Mouse (Mus musculus) kidney, postnatal 0 days (tissue): ENCODE measurements at regions not wholly inside any gene's neighbourhood (a gene's known extent, or its start where the extent isn't known, plus 50 kb on each side); places are given as distances from the start of the nearest gene placed in this dataset.

Source experiments
- ATAC-seq: fragments of 200-750 bp; cut with Nextera tagmentation; replicated peaks from 2 replicates; pipeline ENCODE4 v1.8.0; 2017; ENCODE audit warnings: low read depth, moderate number of reproducible peaks, moderate TSS enrichment, moderate library complexity; ENCODE audit not compliant: low FRiP score
- DNase-seq: peaks from one replicate; pipeline ENCODE4 v3.0.0-alpha.2; 2016; ENCODE audit warnings: low spot score
- H3K27ac ChIP-seq: fragments of 300-500 bp; sonication (generic); 2 replicates; pipeline ENCODE4 v1.5.1; 2014; ENCODE audit warnings: mild to moderate bottlenecking
- H3K27me3 ChIP-seq: fragments of 300-500 bp; sonication (generic); 2 replicates; pipeline ENCODE4 v1.6.1; 2014; ENCODE audit warnings: low read length, mixed read lengths; ENCODE audit not compliant: insufficient read depth
- H3K36me3 ChIP-seq: fragments of 300-500 bp; sonication (generic); 2 replicates; pipeline ENCODE4 v1.6.1; 2014; ENCODE audit warnings: low read length, mixed read lengths; ENCODE audit not compliant: insufficient read depth
- H3K4me1 ChIP-seq: fragments of 300-500 bp; sonication (generic); replicated peaks from 2 replicates; pipeline ENCODE4 v1.6.1; 2014; ENCODE audit warnings: antibody characterized with exemption, low read length, mixed read lengths; ENCODE audit not compliant: insufficient read depth
- H3K4me2 ChIP-seq: fragments of 300-500 bp; sonication (generic); 2 replicates; pipeline ENCODE4 v1.6.1; 2014; ENCODE audit warnings: mild to moderate bottlenecking, low read length, moderate library complexity, mixed read lengths
- H3K4me3 ChIP-seq: fragments of 300-500 bp; sonication (generic); replicated peaks from 2 replicates; pipeline ENCODE4 v1.5.1; 2014; ENCODE audit warnings: low read depth, low read length
- H3K9ac ChIP-seq: fragments of 300-500 bp; sonication (generic); 2 replicates; pipeline ENCODE4 v1.6.1; 2014; ENCODE audit warnings: low read depth, low read length
- H3K9me3 ChIP-seq: fragments of 300-500 bp; sonication (generic); replicated peaks from 2 replicates; pipeline ENCODE4 v1.6.1; 2016; ENCODE audit warnings: low read length, inconsistent platforms, mixed read lengths
- CTCF ChIP-seq: IDR thresholded peaks from 2 replicates; pipeline ENCODE4 v1.5.1; 2016; ENCODE audit warnings: antibody characterized with exemption, low read depth, mild to moderate bottlenecking, moderate library complexity
- WGBS: fragments of 180-500 bp; shearing (Covaris S2); extraction: QIAGEN DNeasy Blood & Tissue Kit; methylation state at CpG from one replicate; pipeline ENCODE4 v1.1.7; 2014; 5-methylcytosine and 5-hydroxymethylcytosine counted together

GRCm38 (mm10) chr8:44840646-44841045 lies 94.6 kb upstream of the Fat1 start:
- Histone ChIP-seq H3K4me1 (peaks cover 6% of the 10 kb centered on the region; the same call in 1 of the 2 replicates), H3K4me3 (no peak overlapping the region), H3K4me2 (no peak overlapping the region), H3K27ac (peak overlapping the region; percentile 21; the same call in 1 of the 2 replicates), H3K9ac (no peak overlapping the region), H3K27me3 (no peaks in the 10 kb centered on the region), H3K36me3 (no peaks in the 10 kb centered on the region), H3K9me3 (no peaks in the 10 kb centered on the region)
- WGBS: 30% methylated on average over 3 of the region's 3 CpGs
- TF ChIP-seq CTCF: no peak
- no peak for DNase-seq
- ATAC-seq: no peak

- Histone ChIP-seq H3K27ac (no peak overlapping the region), H3K4me1 (peaks cover 6% of the 10 kb centered on the region; the same call in 1 of the 2 replicates), H3K36me3 (no peaks in the 10 kb centered on the region), H3K4me3 (no peak overlapping the region), H3K9ac (no peak overlapping the region), H3K27me3 (no peaks in the 10 kb centered on the region), H3K4me2 (no peak overlapping the region), H3K9me3 (no peaks in the 10 kb centered on the region)
- WGBS: 97% methylated on average over 1 of the region's 1 CpGs
- ATAC-seq (no peak), DNase-seq (no peak)
- no peak for TF ChIP-seq CTCF
These were observed 90.9 kb upstream of the Fat1 start for GRCm38 (mm10) chr8:44844362-44844761.

DNA sequence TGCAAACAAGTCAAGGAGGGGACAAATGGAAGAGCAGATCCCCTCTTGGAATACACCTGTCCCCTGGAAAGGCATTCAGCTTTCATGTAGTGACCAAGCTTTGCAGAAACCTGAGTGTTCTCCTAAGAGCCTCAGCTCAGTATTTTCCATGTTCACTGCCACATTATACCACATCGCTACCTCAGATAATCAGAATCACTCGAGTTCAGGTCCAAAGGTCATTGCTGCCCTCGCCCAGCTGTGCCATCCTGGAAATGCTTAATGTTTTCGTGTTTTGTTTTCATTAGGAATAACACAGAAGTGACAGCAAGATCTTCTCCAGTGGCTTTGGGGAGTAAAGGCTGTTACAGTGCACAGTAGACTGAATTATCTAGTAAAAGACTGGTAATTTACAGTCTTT lies 83.0 kb upstream of the Fat1 start:
- Histone ChIP-seq H3K4me3 (no peak overlapping the region), H3K9ac (no peak overlapping the region), H3K27ac (no peak overlapping the region), H3K36me3 (no peaks in the 10 kb centered on the region), H3K4me1 (no peaks in the 10 kb centered on the region), H3K9me3 (no peaks in the 10 kb centered on the region), H3K27me3 (no peaks in the 10 kb centered on the region), H3K4me2 (no peak overlapping the region)
- no peak for ATAC-seq
- DNase-seq: no peak
- 32% methylated on average over 4 of the region's 4 CpGs for WGBS
- TF ChIP-seq CTCF: no peak

- no peak for ATAC-seq
- H3K27ac ChIP-seq: no peak overlapping the region
- H3K36me3 ChIP-seq: no peaks in the 10 kb centered on the region
- 83% methylated on average over 4 of the region's 4 CpGs for WGBS
- DNase-seq: no peak
- H3K4me2 ChIP-seq: no peak overlapping the region
- H3K27me3 ChIP-seq: no peaks in the 10 kb centered on the region
- TF ChIP-seq CTCF: no peak
- H3K4me1 ChIP-seq: no peaks in the 10 kb centered on the region
- no peaks in the 10 kb centered on the region for H3K9me3 ChIP-seq
- no peak overlapping the region for H3K9ac ChIP-seq
- no peak overlapping the region for H3K4me3 ChIP-seq
These were observed 80.1 kb upstream of the Fat1 start for GRCm38 (mm10) chr8:44855115-44855514.

DNA sequence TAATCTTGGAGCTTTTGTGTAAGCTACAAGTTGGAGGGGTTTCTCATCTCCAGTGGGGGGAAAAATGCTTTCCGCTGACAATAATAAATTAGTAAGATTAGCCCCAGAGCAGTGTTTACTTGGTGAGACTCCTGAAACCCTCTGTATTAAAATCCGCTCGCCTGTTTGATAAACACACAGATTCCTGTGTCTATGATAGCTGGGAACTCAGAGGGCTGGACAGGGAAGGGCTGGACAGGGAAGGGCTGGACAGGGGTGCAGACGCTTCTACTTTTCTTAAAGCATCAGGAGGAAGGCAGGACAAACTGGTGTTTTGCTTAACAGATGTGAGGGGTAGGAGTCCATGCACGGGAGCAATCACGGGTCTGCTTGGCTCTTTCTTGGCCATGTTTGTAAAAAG lies 68.0 kb upstream of the Fat1 start:
- no peak overlapping the region for H3K4me3 ChIP-seq
- no peaks in the 10 kb centered on the region for H3K27me3 ChIP-seq
- no peaks in the 10 kb centered on the region for H3K36me3 ChIP-seq
- WGBS: 42% methylated on average over 6 of the region's 6 CpGs
- H3K4me1 ChIP-seq: 0 out of 2 replicates have a peak, but pooled peaks cover 2% of the 10 kb centered on the region
- H3K9ac ChIP-seq: no peak overlapping the region
- no peak overlapping the region for H3K4me2 ChIP-seq
- no peak for ATAC-seq
- H3K9me3 ChIP-seq: no peaks in the 10 kb centered on the region
- H3K27ac ChIP-seq: no peak overlapping the region
- peak; percentile 30 for DNase-seq
- TF ChIP-seq CTCF: no peak

DNA sequence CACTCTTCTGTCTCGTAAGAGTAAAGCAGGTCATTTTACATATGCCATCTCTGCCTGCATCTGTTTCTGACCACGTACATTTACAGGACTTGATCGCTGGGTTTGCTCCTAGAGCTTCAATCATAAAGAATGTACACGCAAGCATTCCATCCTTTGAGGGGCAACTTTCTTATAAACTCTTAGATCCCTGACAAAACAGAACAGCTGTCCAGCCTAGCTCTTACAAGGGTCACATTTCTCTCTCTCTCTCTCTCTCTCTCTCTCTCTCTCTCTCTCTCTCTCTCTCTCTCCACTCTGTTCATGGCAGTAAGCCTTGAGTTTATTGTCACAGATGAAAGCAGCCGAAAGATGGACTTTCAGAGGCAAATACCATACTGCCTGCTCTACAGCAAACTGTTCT lies 67.6 kb upstream of the Fat1 start:
- no peak overlapping the region for H3K4me2 ChIP-seq
- H3K27ac ChIP-seq: no peak overlapping the region

GRCm38 (mm10) chr8:44877066-44877465 lies 58.2 kb upstream of the Fat1 start:
- H3K4me1 ChIP-seq: no peaks in the 10 kb centered on the region
- H3K27ac ChIP-seq: no peak overlapping the region
- no peak overlapping the region for H3K9ac ChIP-seq
- no peaks in the 10 kb centered on the region for H3K9me3 ChIP-seq
- WGBS: 45% methylated on average over 5 of the region's 5 CpGs
- TF ChIP-seq CTCF: no peak
- no peak for DNase-seq
- no peak overlapping the region for H3K4me3 ChIP-seq
- H3K4me2 ChIP-seq: no peak overlapping the region
- H3K36me3 ChIP-seq: no peaks in the 10 kb centered on the region
- no peak for ATAC-seq
- no peaks in the 10 kb centered on the region for H3K27me3 ChIP-seq

More for the DNA sequence above, 67.6 kb upstream of the Fat1 start:
- H3K9ac ChIP-seq: no peak overlapping the region
- 0 out of 2 replicates have a peak, but pooled peaks cover 2% of the 10 kb centered on the region for H3K4me1 ChIP-seq
- TF ChIP-seq CTCF: no peak
- H3K36me3 ChIP-seq: no peaks in the 10 kb centered on the region
- peak; percentile 35 for DNase-seq
- WGBS: 46% methylated on average over 5 of the region's 5 CpGs
- H3K4me3 ChIP-seq: no peak overlapping the region
- no peaks in the 10 kb centered on the region for H3K9me3 ChIP-seq
- no peak for ATAC-seq
- no peaks in the 10 kb centered on the region for H3K27me3 ChIP-seq
